Mouse (Mus musculus) mesoderm, embryonic 11.5 days (tissue): ENCODE data around the gene H1fnt.
A peak's percentile ranks its signal among the peaks of the same experiment; 100 is the strongest.

Experiments
- DNase-seq: peaks from one replicate; pipeline ENCODE4 v3.0.0-alpha.2; 2012; ENCODE audit warnings: low read depth, low spot score

H1fnt gene

GRCm38 (mm10) chr15:98257193-98257592 lies at the start of gene H1fnt:
Gene H1fnt, minus strand, starts transcription at chr15:98257293.
- DNase-seq = no peak

GRCm38 (mm10) chr15:98295628-98296551 lies 38.8 kb upstream of the H1fnt start, which contains the start of gene Zfp641:
Gene Zfp641, minus strand, starts transcription at chr15:98296161.
- DNase-seq = peak; percentile 19

GRCm38 (mm10) chr15:98293651-98294050 lies 36.6 kb upstream of the H1fnt start:
- DNase-seq = no peak

- DNase-seq = no peak
Observed at GRCm38 (mm10) chr15:98288566-98288965, 31.5 kb upstream of the H1fnt start.

- no peak for DNase-seq
Observed at GRCm38 (mm10) chr15:98286418-98286817, 29.3 kb upstream of the H1fnt start.

GRCm38 (mm10) chr15:98257776-98258175 lies 683 bp upstream of the H1fnt start:
- DNase-seq = no peak

- DNase-seq = no peak
Observed at GRCm38 (mm10) chr15:98256271-98256670, 822 bp downstream of the H1fnt start.

- no peak for DNase-seq
Observed at GRCm38 (mm10) chr15:98235442-98235841, 21.7 kb downstream of the H1fnt start.

- no peak for DNase-seq
Observed at GRCm38 (mm10) chr15:98234350-98234749, 22.7 kb downstream of the H1fnt start, which contains the start of gene Olfr286. Gene Olfr286, minus strand, starts transcription at chr15:98234450.

- no peak for DNase-seq
Observed at GRCm38 (mm10) chr15:98226096-98226495, 31.0 kb downstream of the H1fnt start.

GRCm38 (mm10) chr15:98225610-98226009 lies 31.5 kb downstream of the H1fnt start:
- no peak for DNase-seq

GRCm38 (mm10) chr15:98222377-98222776 lies 34.7 kb downstream of the H1fnt start:
- DNase-seq = no peak

- DNase-seq = no peak
Observed at GRCm38 (mm10) chr15:98220877-98221276, 36.2 kb downstream of the H1fnt start, which contains the start of the genes Gm44579 and Olfr287. Gene Gm44579, minus strand, starts transcription at chr15:98220977. Gene Olfr287, minus strand, starts transcription at chr15:98221056.

GRCm38 (mm10) chr15:98214130-98214529 lies 43.0 kb downstream of the H1fnt start:
- no peak for DNase-seq

GRCm38 (mm10) chr15:98213336-98213870 lies 43.7 kb downstream of the H1fnt start:
- DNase-seq = no peak

- DNase-seq = no peak
Observed at GRCm38 (mm10) chr15:98209676-98210075, 47.4 kb downstream of the H1fnt start.
